Mouse (Mus musculus) embryo, embryonic 10.5 days (tissue): ENCODE results near the gene Ptbp1.
"Not testable (repeated sequence)": the region's sequence is repeated elsewhere in the genome, so short reads cannot be mapped to it uniquely, and the experiment has no call there.

ENCODE experiments used
- DNase-seq: peaks from one replicate; pipeline ENCODE4 v3.0.0-alpha.2; 2015; ENCODE audit warnings: low spot score

The Ptbp1 gene

DNA sequence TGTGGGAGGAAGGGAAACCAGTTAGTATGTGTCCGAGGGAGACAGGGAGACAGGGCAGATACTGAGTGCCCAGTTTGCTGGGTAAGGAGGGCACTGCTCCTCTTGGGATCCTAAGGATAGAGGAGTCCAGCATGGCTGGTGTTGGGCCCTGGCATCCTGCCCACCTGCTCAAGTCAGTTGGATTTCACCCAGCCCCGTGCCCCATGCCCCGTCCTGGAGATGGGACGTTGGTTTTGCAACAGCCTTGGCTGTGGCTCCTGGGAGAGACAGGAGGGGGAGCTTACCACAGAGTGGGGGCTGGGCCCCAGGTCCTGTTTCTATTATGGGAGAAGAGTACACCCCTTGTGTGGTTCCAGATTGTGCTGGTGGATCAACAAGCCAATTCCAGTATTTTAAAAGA is 30.2 kb downstream of the Ptbp1 start:
- DNase-seq = no peak

DNA sequence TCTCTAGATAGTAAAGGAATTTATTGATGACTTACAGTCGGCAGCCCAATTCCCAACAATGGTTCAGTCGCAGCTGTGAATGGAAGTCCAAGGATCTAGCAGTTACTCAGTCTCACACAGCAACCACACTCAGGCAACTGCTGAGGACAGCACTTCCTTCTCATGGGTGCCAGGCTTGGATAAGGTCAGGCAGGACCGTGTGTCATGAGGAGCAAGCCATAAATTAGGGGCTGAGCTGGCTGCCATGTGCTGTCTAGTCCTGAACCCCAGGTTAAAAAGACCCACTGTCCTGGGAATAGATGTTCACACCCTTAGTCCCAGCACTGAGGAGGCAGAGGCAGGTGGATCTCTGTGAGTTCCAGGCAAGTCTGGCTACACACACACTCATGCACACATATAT is 30.7 kb downstream of the Ptbp1 start:
- not testable (repeated sequence) for DNase-seq

DNA sequence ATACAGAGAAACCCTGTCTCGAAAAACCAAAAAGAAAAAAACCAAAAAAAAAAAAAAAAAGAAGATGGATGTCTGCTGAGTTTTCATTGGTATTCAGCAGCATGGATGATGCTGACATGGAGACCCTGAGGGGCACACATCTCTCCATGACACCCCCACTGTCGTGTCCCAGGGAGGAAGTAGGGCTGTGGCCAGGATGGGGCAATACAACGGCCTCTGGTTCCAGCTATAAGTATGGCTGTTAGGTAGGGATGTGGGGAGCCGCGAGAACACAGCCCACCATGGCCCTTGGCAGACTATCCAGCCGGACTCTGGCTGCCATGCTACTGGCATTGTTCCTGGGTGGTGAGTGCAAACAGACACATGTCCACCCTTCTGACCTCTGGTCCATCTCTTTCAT is 31.8 kb downstream of the Ptbp1 start, which contains the start of gene Elane:
TSS of gene Elane (plus strand) at position 194 of the 400 bp plus-strand sequence.
- DNase-seq = no peak

DNA sequence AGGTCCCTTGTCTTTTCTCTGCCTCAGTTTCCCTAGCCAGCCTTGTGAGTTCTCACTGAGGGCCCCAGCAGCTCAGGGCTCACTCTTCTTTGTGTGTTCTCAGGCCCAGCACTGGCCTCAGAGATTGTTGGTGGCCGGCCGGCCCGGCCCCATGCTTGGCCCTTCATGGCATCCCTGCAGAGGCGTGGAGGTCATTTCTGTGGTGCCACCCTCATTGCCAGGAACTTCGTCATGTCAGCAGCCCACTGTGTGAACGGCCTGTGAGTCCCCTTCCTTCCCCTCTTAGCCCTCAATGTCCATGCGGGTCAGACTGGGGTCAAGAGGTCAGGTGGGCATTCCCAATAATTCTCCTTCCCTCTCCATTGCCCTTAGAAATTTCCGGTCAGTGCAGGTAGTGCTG is 32.4 kb downstream of the Ptbp1 start:
- DNase-seq = no peak

DNA sequence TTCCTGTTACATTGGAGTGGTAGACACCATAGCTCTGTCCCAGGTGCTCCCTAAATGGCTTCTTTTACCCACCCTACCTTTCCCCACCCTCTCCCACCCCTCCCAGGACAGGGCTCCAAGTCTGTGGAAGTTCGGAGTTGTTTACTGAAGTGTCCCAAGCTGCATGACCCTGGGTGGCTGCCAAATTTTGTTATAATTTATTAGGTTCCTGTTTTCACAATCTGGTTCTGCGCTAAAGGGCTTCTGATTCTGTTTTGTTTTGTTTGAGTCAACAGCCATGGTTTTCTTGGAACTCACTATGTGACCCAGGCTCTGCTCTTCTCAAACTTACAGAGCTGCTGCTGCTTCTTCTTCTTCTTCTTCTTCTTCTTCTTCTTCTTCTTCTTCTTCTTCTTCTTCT is 35.2 kb downstream of the Ptbp1 start:
- DNase-seq = no peak

DNA sequence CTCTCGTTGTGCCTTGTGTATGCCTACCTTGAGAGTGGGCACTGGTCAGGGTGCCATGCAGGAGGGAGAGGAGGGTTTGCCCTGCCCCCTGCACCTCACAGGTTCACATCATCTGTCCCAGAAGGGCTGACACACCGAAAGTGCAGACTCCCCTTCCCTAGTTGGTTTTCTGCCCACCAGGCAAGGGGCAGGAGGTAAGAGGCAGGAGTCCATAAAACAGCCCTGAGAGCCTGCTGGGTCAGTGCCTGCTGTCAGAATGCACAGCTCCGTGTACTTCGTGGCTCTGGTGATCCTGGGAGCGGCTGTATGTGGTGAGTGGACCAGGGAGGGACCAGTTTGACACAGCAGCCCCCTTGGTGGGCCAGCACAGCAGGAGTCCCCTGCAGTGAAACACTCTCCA is 36.4 kb downstream of the Ptbp1 start, which contains the start of gene Cfd:
TSS of gene Cfd (plus strand) at position 184 of the 400 bp plus-strand sequence.
- DNase-seq = no peak

DNA sequence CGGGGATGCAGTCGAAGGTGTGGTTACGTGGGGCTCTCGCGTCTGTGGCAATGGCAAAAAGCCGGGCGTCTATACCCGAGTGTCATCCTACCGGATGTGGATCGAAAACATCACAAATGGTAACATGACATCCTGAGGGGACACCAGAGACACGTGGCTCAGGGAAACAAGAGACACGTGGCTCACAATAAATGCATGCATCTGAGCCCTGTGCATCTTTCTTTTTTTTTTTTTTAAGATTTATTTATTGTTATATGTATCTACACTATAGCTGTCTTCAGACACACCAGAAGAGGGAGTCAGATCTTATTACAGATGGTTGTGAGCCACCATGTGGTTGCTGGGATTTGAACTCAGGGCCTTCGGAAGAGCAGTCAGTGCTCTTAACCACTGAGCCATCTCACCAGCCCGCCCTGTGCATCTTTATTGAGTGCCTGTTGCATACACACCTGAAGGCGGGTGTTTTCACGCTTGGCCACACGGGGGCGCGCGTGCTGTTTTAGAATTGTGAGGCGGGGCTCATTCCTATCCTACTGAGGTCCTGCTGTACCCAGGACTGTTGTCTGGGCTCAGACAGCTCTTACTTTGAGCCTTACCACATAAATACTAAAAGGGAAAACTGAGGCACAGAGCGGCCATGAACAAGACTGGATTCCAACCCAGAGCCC is 38.4 kb downstream of the Ptbp1 start:
- DNase-seq = peak; percentile 88

DNA sequence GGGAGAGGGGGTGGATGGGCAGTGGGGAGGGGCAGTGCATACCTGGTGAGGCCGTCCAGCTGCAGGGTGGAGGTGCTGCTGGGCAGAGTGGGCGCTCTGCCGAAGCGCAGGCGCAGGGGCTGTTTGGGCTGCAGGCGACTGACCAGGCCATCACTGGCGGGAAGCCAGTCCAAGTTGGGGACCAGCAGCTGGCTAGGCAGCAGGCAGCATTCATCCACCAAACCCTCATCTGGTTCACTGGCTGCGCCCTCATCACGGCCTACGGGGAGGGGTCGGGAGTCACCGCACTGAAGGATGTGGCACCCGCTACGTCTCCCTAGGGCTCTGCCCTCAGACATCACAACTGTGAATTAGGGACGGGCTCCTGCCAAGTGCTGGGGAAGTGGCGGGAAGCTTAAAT is 42.1 kb downstream of the Ptbp1 start:
- DNase-seq = no peak

DNA sequence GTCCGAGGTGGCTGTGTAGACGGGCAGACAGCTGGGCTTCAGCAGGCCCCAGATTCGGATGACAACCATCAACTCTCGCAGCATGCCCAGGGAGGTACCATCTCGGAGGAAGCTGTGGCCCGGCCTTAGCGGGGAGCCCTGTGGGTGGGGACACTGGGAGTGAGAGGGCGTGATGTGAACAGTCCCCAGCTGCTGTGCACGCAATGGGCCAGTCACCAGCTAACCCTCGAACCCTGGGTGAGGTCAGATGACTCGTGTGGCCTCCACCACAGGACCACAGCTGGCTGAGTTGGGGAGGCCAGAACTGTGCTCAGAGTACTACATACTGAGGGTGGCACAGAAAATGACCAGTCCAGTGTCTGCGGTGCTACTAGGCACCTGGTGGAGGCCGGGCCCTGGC is 42.6 kb downstream of the Ptbp1 start:
- no peak for DNase-seq

DNA sequence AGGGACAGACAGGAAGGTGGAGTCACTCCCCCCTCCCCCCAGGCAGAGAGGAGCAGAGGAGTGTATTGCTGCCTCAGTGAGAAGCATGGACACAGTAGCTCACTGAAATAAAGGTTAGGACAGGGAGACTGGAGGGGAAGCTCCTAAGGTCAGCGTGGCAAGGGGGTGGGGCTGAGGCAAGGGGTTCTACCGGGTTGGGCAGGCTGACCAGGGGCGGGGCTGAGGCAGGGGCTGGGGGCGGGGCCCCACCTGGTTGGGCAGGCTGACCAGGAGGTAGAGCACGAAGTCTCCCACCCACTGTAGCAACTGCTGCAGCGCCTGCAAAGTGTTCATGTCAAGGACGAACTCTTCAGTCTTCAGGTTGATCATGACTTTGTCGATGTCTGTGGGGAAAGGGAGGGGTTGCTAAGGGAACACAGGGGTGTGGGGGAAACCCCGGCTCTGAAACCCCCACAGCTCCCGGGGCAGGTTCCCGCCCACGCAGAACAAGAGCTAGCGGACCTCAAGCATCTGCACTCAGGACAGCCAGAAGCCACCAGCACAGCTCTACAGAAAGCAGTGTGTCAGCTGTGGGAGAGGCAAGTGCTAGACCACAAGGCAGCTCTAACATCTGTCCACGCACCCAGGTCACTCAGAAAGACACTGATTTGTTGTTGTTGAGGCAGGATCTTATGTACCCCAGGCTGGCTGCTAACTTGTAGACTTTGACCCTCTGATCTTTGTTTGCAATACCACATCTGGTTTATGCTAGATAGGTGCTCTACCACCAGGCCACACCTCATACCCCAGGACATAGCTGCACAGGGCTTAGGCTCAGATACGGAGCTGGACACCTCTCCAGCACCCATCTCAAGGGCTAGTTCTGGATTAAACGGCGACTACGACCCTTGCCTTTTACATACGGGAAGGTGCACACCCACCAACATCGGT is 43.4 kb downstream of the Ptbp1 start:
- peak; percentile 45 for DNase-seq

DNA sequence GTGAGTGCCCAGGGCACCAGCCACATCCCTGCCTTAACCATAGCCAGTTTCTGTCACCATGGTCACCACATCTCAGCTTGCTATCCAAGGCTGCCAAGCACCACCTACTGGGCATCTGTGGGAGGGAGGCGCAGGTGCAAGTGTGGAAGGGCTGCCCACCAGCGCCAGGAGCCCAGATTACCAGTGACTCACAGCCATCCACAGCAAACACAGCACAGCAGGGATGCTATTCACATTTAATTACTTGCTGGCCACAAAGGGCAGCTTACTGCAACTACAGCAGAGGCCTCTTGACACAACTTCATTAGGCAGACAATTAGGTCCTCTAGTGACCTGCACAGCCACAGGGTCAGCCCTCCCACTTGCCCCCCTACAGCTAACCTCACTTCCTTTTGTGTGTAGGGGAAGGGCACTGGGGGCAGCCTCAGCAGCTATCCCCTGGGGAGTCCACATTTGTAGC is 46.8 kb downstream of the Ptbp1 start:
- no peak for DNase-seq

DNA sequence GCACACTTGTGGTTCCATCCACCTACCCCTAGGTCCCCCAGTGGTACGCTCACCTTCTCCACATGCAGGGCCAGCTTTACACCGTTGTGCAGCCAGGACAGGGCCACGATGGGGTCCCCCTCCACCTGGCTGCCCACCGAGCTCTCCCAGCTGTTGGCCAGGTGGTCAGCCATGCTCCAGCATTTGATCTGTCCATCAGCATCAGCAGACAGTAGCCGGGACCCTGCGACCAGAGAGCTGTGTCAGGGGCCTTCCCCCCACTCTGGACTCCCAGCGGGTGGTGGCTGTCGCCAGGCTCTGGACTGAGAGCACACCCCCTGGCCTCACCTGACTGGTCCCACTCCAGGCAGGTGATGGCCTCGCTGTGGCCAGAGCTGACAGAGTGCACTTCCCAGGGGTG is 52.5 kb downstream of the Ptbp1 start:
- DNase-seq = no peak

DNA sequence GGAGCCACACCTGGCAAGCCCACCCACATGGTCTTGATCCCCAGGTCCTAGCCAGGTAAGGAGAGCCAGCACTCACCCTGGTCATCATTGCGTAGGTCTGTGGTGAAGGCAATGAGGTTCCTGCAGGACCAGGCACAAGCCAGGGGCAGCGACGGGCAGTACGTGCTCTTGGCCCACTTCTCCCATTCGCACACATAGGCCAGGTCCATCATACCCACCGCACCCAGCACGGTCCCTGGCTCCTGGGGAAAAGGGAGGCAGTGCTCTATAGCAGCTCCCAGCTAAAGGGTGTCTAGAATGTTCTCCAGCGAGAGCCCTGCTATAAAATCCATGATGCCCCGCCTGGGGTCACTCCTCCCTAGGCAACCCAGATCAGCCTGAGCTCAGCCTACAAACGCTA is 53.2 kb downstream of the Ptbp1 start:
- DNase-seq = no peak

DNA sequence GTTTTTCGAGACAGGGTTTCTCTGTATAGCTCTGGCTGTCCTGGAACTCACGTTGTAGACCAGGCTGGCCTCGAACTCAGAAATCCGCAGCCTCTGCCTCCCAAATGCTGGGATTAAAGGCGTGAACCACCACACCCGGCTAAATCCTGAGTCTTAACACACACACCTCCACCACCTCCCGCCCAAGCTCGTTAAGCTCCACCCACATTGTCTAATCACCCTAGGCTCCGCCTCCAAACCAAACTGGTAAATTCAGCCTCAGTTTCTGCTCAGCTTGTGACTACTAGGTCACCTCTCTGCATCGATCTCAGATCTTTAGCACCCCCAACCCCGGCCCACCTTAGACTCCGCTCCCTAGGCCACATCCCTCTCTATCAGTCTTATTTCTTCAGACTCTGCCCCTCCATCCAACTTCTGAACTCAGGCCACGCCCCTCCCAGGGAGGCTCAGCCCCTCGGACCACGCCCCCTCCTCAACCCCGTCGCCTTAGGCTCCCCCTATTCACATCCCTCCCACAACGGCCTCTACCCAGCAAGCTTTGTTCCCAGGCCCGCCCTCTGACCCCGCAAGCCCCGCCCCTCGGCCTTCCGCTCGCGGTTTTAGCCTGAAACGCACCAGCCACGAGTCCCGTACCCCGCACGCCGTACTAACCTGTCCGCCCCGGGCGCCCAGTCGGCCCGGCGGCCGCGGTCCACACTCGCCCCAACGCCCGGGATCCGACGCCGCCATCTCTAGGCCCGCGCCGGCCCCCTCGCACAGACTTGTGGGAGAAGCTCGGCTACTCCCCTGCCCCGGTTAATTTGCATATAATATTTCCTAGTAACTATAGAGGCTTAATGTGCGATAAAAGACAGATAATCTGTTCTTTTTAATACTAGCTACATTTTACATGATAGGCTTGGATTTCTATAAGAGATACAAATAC is 54.2 kb downstream of the Ptbp1 start, which contains the start of gene Med16:
TSS of gene Med16 (minus strand) at position 757 of the 925 bp plus-strand sequence.
- DNase-seq = peak; percentile 98

DNA sequence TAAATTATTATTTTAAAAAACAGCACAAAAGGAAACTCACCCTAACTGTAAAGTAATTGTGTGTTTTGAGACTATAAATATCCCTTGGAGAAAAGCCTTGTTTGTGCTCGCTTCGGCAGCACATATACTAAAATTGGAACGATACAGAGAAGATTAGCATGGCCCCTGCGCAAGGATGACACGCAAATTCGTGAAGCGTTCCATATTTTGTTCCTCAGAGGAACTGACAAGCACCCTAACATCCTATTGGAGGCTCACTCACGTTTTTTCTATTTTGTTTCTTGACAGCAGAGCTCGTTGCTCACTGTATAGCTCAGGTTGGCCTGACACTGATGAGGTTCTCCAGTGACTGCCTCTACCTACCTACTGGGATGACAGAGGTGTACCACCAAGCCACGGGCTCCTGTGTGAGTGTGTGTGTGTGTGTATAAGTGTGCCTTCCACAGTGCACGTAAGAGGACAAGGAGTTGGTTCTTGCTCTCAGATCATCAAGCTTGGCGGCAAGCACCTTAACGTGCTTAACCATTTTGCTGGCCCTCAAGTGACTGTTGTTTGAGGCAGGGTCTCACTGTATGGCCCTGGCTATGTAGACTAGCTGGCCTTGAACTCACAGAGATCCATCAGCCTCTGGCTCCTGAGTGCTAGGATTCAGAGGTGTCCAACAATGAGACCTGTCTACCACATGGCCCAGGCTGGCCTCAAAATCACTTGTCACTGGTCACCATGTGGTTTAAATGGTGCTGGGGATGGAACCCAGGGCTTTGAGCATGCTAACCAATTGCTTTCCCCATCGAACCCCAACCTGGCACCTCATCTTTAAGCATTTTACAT is 55.1 kb downstream of the Ptbp1 start:
- no peak for DNase-seq

DNA sequence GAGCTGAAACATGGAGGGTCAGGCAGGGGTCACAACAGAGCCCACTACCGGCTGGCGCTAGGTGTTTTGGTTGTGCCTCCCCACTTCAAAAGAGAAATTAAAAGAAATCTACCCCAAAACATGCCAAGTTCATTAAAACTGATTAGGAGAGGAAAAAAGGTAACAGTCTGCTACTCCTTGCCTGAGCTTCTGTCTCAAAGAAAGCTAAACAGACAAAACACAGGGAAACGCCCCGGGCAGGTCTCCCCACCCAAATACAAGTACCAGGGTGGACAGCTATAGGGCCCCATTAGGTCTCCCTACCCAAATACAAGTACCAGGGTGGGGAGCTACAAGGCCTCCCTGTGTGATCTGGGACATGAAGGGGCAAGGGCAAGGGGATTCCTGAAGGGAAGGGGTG is 56.3 kb downstream of the Ptbp1 start, which contains the start of gene Gm26602:
TSS of gene Gm26602 (plus strand) at position 301 of the 400 bp plus-strand sequence.
- no peak for DNase-seq

DNA sequence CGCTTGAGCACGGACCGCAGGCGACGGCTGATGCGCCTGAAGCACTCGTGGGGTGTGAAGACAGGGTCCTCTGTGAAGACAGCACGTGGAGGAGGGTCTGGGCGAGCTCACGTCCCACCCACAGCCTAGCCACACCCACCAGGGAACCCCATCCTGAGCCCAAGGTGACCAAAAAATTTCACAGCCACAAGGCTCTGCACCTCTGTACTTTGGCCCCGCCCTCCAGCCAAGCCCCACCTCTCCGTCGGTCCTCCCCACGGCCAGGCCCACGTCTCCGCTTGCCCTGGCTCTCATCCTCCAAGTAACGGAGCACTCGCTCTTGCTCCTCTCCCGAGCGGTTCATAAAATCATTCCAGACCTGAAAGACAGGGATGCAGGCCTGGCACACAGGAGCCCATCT is 58.2 kb downstream of the Ptbp1 start:
- DNase-seq = no peak
